Mouse (Mus musculus): ENCODE measurements at regions not wholly inside any gene's neighbourhood (a gene's known extent, or its start where the extent isn't known, plus 50 kb on each side); places are given as distances from the start of the nearest gene placed in this dataset.

GRCm38 (mm10) chr15:62076552-62077234 lies 1153.9 kb upstream of the A1bg start:
- TF ChIP-seq POLR2A (IDR thresholded peaks at IDR 0.05; ENCODE audit: control insufficient read depth, extremely low read depth, insufficient read depth, low read length, poor library complexity) (no peak), CTCF (IDR thresholded peaks at IDR 0.05; ENCODE audit: borderline replicate concordance, control insufficient read depth, extremely low read depth, insufficient read depth, low read length, poor library complexity) (no peak)
